Mouse (Mus musculus): Measurements from ENCODE around the gene Vamp2. TPM values are rescaled to one million over a fixed set of nuclear protein-coding genes. Genes with fewer than 3 reads are reported as not detected.
A peak's percentile ranks its signal among the peaks of the same experiment; 100 is the strongest.

The Vamp2 gene
- total RNA-seq, 4 experiments from 2014 or later: 118 to 221 (median 178) TPM

- DNase-seq: peak; percentile 63
These were observed 45.8 kb downstream of the Vamp2 start for GRCm38 (mm10) chr11:69133923-69134621.

- no peak for DNase-seq
These were observed 46.3 kb downstream of the Vamp2 start for GRCm38 (mm10) chr11:69134622-69134968.

GRCm38 (mm10) chr11:69135361-69135760, 47.1 kb downstream of the Vamp2 start:
- no peak for DNase-seq

Other genes starting within 250 kb of the Vamp2 start
- gene Ndel1, start 216.6 kb upstream of the Vamp2 start, total RNA-seq (2022): 10 to 100 TPM; 59.5 to 79.4 (median 68.0) TPM
- gene Rnf222, start 199.9 kb upstream of the Vamp2 start, total RNA-seq (2022): under 1 TPM in 3 of 4 experiments, not detected in 1; 0.08 to 0.21 (median 0.09) TPM
- gene Rpl26, start 186.9 kb upstream of the Vamp2 start, total RNA-seq (2022): 1,000 to 10,000 TPM; 1,214 to 1,402 (median 1,307) TPM
- 1 to 10 TPM in 1 of 4 experiments, under 1 TPM in 2, not detected in 1; 0.35 to 1.7 (median 0.78) TPM for gene Odf4, start 161.4 kb upstream of the Vamp2 start, total RNA-seq (2022)
- 10 to 100 TPM; 15.5 to 32.7 (median 24.5) TPM for gene Arhgef15, start 131.0 kb upstream of the Vamp2 start, total RNA-seq (2022)
- 10 to 100 TPM; 14.7 to 35.0 (median 28.1) TPM for gene Slc25a35, start 120.4 kb upstream of the Vamp2 start, total RNA-seq (2022)
- gene Rangrf, start 113.3 kb upstream of the Vamp2 start, total RNA-seq (2022): 10 to 100 TPM; 21.0 to 27.9 (median 23.6) TPM
- 10 to 100 TPM; 33.9 to 48.4 (median 40.5) TPM for gene Pfas, start 80.0 kb upstream of the Vamp2 start, total RNA-seq (2022)
- 10 to 100 TPM; 30.7 to 46.1 (median 39.2) TPM for gene Ctc1, start 72.6 kb upstream of the Vamp2 start, total RNA-seq (2022)
- gene Aurkb, start 42.8 kb upstream of the Vamp2 start, total RNA-seq (2022): 1 to 10 TPM; 1.7 to 2.9 (median 2.3) TPM
- gene Borcs6, start 28.8 kb upstream of the Vamp2 start, total RNA-seq (2022): 10 to 100 TPM; 29.8 to 33.9 (median 31.5) TPM
- 10 to 100 TPM; 13.1 to 28.3 (median 19.4) TPM for gene Tmem107, start 17.7 kb upstream of the Vamp2 start, total RNA-seq (2022)
- gene Per1, start 6.7 kb downstream of the Vamp2 start, total RNA-seq (2022): 100 to 1,000 TPM in 1 of 4 experiments, 10 to 100 TPM in 3; 30.0 to 119 (median 51.6) TPM
- under 1 TPM in 2 of 4 experiments, not detected in 2; 0.18 to 0.22 TPM for gene Hes7, start 31.9 kb downstream of the Vamp2 start, total RNA-seq (2022)
- under 1 TPM; 0.26 to 0.95 (median 0.84) TPM for gene 9130213A22Rik, start 34.1 kb downstream of the Vamp2 start, total RNA-seq (2022)
- gene Aloxe3, start 37.4 kb downstream of the Vamp2 start, total RNA-seq (2022): 1 to 10 TPM in 3 of 4 experiments, under 1 TPM in 1; 0.87 to 2.2 (median 1.7) TPM
- gene Alox12b, start 68.5 kb downstream of the Vamp2 start, total RNA-seq (2022): not detected
- gene Alox8, start 109.4 kb downstream of the Vamp2 start, total RNA-seq (2022): not detected
- gene Gucy2e, start 148.5 kb downstream of the Vamp2 start, total RNA-seq (2022): not detected
- 10 to 100 TPM in 2 of 4 experiments, 1 to 10 TPM in 2; 6.4 to 14.8 (median 10.0) TPM for gene Cntrob, start 235.3 kb downstream of the Vamp2 start, total RNA-seq (2022)
- gene Trappc1, start 235.5 kb downstream of the Vamp2 start, total RNA-seq (2022): 10 to 100 TPM; 63.4 to 70.8 (median 67.0) TPM
- gene Kcnab3, start 237.8 kb downstream of the Vamp2 start, total RNA-seq (2022): 10 to 100 TPM in 3 of 4 experiments, 1 to 10 TPM in 1; 7.3 to 22.1 (median 16.2) TPM

Data from adrenal gland, adult 8-10 months (tissue).